Mouse (Mus musculus): ENCODE results near the gene Gm5797.
"Not testable (repeated sequence)": the region's sequence is repeated elsewhere in the genome, so short reads cannot be mapped to it uniquely, and the experiment has no call there.

The Gm5797 gene

GRCm38 (mm10) chr14:7332295-7332694 is at the start of gene Gm5797:
Gm5797 (minus strand) TSS chr14:7332395.
- DNase-seq (ENCODE audit: low spot score in 2 of 2) = not testable (repeated sequence)

GRCm38 (mm10) chr14:7365034-7365433 is 32.8 kb upstream of the Gm5797 start, which contains the start of gene Gm8374:
Gm8374 (minus strand) TSS chr14:7365134.
- DNase-seq (ENCODE audit: low spot score in 2 of 2) = not testable (repeated sequence)

DNA sequence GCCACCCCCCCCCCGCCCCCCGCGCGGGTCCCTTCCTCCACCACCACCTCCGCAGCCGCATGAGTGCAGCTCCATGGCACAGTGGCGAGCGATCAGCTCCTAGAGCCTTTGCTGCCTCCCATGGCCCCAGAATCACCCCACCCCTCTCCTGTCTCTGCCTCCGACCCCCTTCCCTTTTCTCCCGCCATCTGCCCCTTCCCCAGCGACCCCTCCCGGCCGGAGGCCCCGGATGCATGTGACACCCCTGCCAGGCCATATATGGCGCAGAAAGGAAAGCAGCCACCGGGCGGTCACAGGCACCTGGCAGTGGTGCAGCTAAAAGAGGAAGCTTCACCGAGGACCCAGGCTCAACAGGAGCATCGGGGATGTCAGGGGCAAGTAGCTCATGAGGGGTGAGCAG is 17.1 kb downstream of the Gm5797 start:
- peak; percentile 30 to 36 for DNase-seq (ENCODE audit: low spot score in 2 of 2)

- DNase-seq (ENCODE audit: low spot score in 2 of 2) = peak; percentile 17 to 22
These were observed 17.5 kb downstream of the Gm5797 start, which contains the start of gene Gm3739 for GRCm38 (mm10) chr14:7314661-7315060. Gm3739 (minus strand) TSS chr14:7315049.
